Mouse (Mus musculus) hindbrain, embryonic 16.5 days (tissue): ENCODE results near the gene Atp5d. TPM values are rescaled to one million over a fixed set of nuclear protein-coding genes. Genes with fewer than 3 reads are reported as not detected.

Experiments
- ATAC-seq: fragments of 200-750 bp; cut with Nextera tagmentation; 2 replicates; pipeline ENCODE4 v1.8.0; 2017; ENCODE audit warnings: moderate TSS enrichment, moderate library complexity
- H3K27ac ChIP-seq: fragments of 300-500 bp; sonication (generic); 2 replicates; pipeline ENCODE4 v1.5.1; 2014; ENCODE audit warnings: low read depth, mild to moderate bottlenecking, control low read depth, low read length, moderate library complexity
- H3K27me3 ChIP-seq: fragments of 300-500 bp; sonication (generic); replicated peaks from 2 replicates; pipeline ENCODE4 v1.6.1; 2014; ENCODE audit warnings: low read length; ENCODE audit not compliant: control insufficient read depth, insufficient read depth
- H3K36me3 ChIP-seq: fragments of 300-500 bp; sonication (generic); 2 replicates; pipeline ENCODE4 v1.6.1; 2014; ENCODE audit warnings: mild to moderate bottlenecking, low read length, moderate library complexity, mixed read lengths; ENCODE audit not compliant: control insufficient read depth, insufficient read depth
- H3K4me1 ChIP-seq: fragments of 300-500 bp; sonication (generic); 2 replicates; pipeline ENCODE4 v1.6.1; 2014; ENCODE audit warnings: low read depth, low read length; ENCODE audit not compliant: control insufficient read depth, insufficient read depth
- H3K4me2 ChIP-seq: fragments of 300-500 bp; sonication (generic); 2 replicates; pipeline ENCODE4 v1.6.1; 2014; ENCODE audit warnings: mild to moderate bottlenecking, low read length, control low read depth, moderate library complexity
- H3K4me3 ChIP-seq: fragments of 300-500 bp; sonication (generic); 2 replicates; pipeline ENCODE4 v1.5.1; 2014; ENCODE audit warnings: mild to moderate bottlenecking, low read length, control low read depth, moderate library complexity
- H3K9ac ChIP-seq: fragments of 300-500 bp; sonication (generic); 2 replicates; pipeline ENCODE4 v1.6.1; 2014; ENCODE audit warnings: low read depth, mild to moderate bottlenecking, control low read depth, low read length, moderate library complexity
- H3K9me3 ChIP-seq: fragments of 300-500 bp; sonication (generic); 2 replicates; pipeline ENCODE4 v1.6.1; 2014; ENCODE audit warnings: mild to moderate bottlenecking, low read length, moderate library complexity; ENCODE audit not compliant: control insufficient read depth
- WGBS: fragments of 180-500 bp; shearing (Covaris S2); extraction: QIAGEN DNeasy Blood & Tissue Kit; methylation state at CpG from one replicate; pipeline ENCODE4 v1.1.7; 2014; 5-methylcytosine and 5-hydroxymethylcytosine counted together
- polyA plus RNA-seq: library from polyadenylated mRNA; unstranded; fragments of >200 nt; fragmentation: Nextera tagmentation; extraction: Ambion mirVana; gene quantifications from 2 replicates; pipeline ENCODE4 v1.2.1, GENCODE M21; 2015

Atp5d gene
- polyA plus RNA-seq, 1 experiment from 2014 or later: 581 TPM

GRCm38 (mm10) chr10:80100982-80101381, 37.5 kb upstream of the Atp5d start:
- Histone ChIP-seq H3K9ac (no peak overlapping the region), H3K4me3 (no peak overlapping the region)

GRCm38 (mm10) chr10:80102216-80102915, 36.1 kb upstream of the Atp5d start:
- Histone ChIP-seq H3K9me3 (no peaks in the 10 kb centered on the region), H3K4me1 (peaks cover 13% of the 10 kb centered on the region), H3K4me3 (peak overlapping the region; percentile 93), H3K27me3 (no peaks in the 10 kb centered on the region), H3K36me3 (no peaks in the 10 kb centered on the region), H3K9ac (peak overlapping the region; percentile 93), H3K4me2 (peak overlapping the region; percentile 97), H3K27ac (peak overlapping the region; percentile 68)
- under 1% methylated on average over 57 of the region's 59 CpGs for WGBS
- ATAC-seq: peak; percentile 90

More at GRCm38 (mm10) chr10:80100982-80101381, 37.5 kb upstream of the Atp5d start:
- Histone ChIP-seq H3K4me2 (no peak overlapping the region; the same call in 1 of the 2 replicates), H3K27ac (no peak overlapping the region), H3K36me3 (no peaks in the 10 kb centered on the region), H3K4me1 (peaks cover 13% of the 10 kb centered on the region), H3K9me3 (no peaks in the 10 kb centered on the region), H3K27me3 (no peaks in the 10 kb centered on the region)
- WGBS: 67% methylated on average over 11 of the region's 11 CpGs
- no peak for ATAC-seq

- Histone ChIP-seq H3K4me1 (peaks cover 13% of the 10 kb centered on the region), H3K27ac (peak overlapping the region; percentile 62; the same call in 1 of the 2 replicates), H3K9me3 (no peaks in the 10 kb centered on the region), H3K27me3 (no peaks in the 10 kb centered on the region), H3K9ac (no peak overlapping the region), H3K4me2 (peak overlapping the region; percentile 97), H3K36me3 (no peaks in the 10 kb centered on the region), H3K4me3 (peak overlapping the region; percentile 93; the same call in 1 of the 2 replicates)
- 0 out of 2 replicates have a peak, but pooled peaks have one; percentile 1 for ATAC-seq
- 80% methylated on average over 2 of the region's 2 CpGs for WGBS
These were observed 35.4 kb upstream of the Atp5d start for GRCm38 (mm10) chr10:80103032-80103431.

- H3K9ac ChIP-seq: no peak overlapping the region
- no peaks in the 10 kb centered on the region for H3K27me3 ChIP-seq
- no peak for ATAC-seq
- no peaks in the 10 kb centered on the region for H3K9me3 ChIP-seq
- H3K36me3 ChIP-seq: no peaks in the 10 kb centered on the region
- no peak overlapping the region for H3K27ac ChIP-seq
- H3K4me1 ChIP-seq: peaks cover 13% of the 10 kb centered on the region
- H3K4me3 ChIP-seq: no peak overlapping the region
- 90% methylated on average over 3 of the region's 3 CpGs for WGBS
- H3K4me2 ChIP-seq: no peak overlapping the region
These were observed 34.3 kb upstream of the Atp5d start for GRCm38 (mm10) chr10:80104181-80104580.

GRCm38 (mm10) chr10:80105460-80105859, 33.0 kb upstream of the Atp5d start, which contains the start of gene Sbno2:
TSS of gene Sbno2 (minus strand) at chr10:80105571.
- Histone ChIP-seq H3K27me3 (no peaks in the 10 kb centered on the region), H3K9me3 (no peaks in the 10 kb centered on the region), H3K9ac (no peak within 1 kb of the TSS), H3K36me3 (no peaks in the 10 kb centered on the region), H3K4me2 (no peak within 1 kb of the TSS), H3K4me1 (peaks cover 13% of the 10 kb centered on the region), H3K27ac (no peak within 1 kb of the TSS), H3K4me3 (no peak within 1 kb of the TSS)
- 68% methylated on average over 5 of the region's 5 CpGs for WGBS
- ATAC-seq: no peak

GRCm38 (mm10) chr10:80105926-80106325, 32.5 kb upstream of the Atp5d start:
- Histone ChIP-seq H3K4me2 (no peak overlapping the region), H3K9me3 (no peaks in the 10 kb centered on the region), H3K4me1 (peaks cover 11% of the 10 kb centered on the region), H3K4me3 (no peak overlapping the region), H3K9ac (no peak overlapping the region), H3K27me3 (no peaks in the 10 kb centered on the region), H3K27ac (no peak overlapping the region), H3K36me3 (no peaks in the 10 kb centered on the region)
- WGBS: 82% methylated on average over 5 of the region's 5 CpGs
- no peak for ATAC-seq

GRCm38 (mm10) chr10:80107678-80108077, 30.8 kb upstream of the Atp5d start:
- no peaks in the 10 kb centered on the region for H3K27me3 ChIP-seq
- WGBS: 53% methylated on average over 6 of the region's 6 CpGs

GRCm38 (mm10) chr10:80114341-80115284, 23.8 kb upstream of the Atp5d start:
- peak overlapping the region; percentile 55 for H3K4me2 ChIP-seq
- H3K36me3 ChIP-seq: no peaks in the 10 kb centered on the region
- H3K9me3 ChIP-seq: no peaks in the 10 kb centered on the region
- H3K27me3 ChIP-seq: no peaks in the 10 kb centered on the region
- peak; percentile 23 for ATAC-seq
- 4% methylated on average over 27 of the region's 27 CpGs for WGBS
- peak overlapping the region; percentile 53 for H3K27ac ChIP-seq
- H3K4me1 ChIP-seq: peaks cover 37% of the 10 kb centered on the region
- peak overlapping the region; percentile 49 for H3K4me3 ChIP-seq
- H3K9ac ChIP-seq: peak overlapping the region; percentile 51

More at GRCm38 (mm10) chr10:80107678-80108077, 30.8 kb upstream of the Atp5d start:
- Histone ChIP-seq H3K4me3 (no peak overlapping the region), H3K36me3 (no peaks in the 10 kb centered on the region), H3K4me1 (no peaks in the 10 kb centered on the region), H3K9ac (no peak overlapping the region), H3K9me3 (no peaks in the 10 kb centered on the region), H3K27ac (no peak overlapping the region), H3K4me2 (no peak overlapping the region)
- ATAC-seq: no peak
